Mouse (Mus musculus): Measurements from ENCODE around the gene Tnni3.

The Tnni3 gene

DNA sequence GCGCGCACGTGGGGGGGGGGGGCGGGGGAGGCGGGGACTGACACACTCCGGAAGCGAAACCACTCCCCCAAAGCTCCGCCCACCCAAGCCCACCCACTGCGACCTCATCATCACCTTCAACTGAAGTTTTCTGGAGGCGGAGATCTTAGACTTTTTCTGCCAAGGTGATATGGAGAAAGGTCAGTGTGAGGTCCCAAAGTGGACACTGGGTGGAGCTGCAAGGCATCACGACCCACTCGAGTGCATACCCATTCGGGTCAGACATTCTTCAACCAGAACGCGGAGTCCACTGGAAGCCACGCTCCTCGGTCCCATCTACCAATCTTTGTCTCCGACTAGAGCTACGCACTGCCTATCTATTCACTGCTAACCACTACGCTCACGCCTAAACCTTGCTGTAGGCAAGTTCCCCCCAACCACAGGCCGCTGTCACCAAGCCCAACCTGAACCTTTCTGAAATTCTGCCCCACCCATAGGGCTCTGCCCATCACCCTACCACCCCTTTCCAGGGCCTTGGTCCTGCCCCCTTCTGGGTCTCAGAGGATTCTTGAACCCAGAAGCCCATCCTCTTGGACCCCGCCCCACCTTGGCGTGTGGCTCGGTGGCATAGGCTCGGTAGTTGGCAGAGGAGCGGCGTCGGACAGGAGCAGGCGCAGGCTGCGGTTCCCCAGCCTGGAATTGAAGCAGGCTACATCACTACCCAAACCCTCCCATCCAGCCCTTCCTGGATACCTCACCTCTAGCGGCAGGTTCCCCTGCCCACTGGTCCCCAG lies 2.6 kb downstream of the Tnni3 start:
- DNase-seq (ENCODE audit: extremely low read depth, low read depth, low spot score): no peak

DNA sequence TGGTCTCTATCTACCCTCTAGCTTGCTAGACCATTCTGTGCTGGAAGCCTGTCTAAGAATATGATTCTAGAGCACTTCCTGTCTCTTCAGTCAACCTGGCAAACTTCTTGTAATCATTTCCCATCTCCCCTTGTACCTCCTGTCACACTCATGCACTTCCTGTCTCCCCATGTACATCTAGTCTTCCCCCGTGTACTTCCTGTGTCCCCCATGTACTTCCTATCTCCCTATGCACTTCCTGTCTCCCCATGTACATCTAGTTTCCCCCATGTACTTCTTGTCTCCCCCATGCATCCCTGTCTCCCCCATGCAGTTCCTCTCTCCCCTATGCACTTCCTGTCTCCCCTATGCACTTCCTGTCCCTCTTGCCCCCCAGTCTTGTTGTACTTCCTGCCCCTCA lies 5.5 kb downstream of the Tnni3 start:
- DNase-seq (ENCODE audit: extremely low read depth, low read depth, low spot score): no peak

DNA sequence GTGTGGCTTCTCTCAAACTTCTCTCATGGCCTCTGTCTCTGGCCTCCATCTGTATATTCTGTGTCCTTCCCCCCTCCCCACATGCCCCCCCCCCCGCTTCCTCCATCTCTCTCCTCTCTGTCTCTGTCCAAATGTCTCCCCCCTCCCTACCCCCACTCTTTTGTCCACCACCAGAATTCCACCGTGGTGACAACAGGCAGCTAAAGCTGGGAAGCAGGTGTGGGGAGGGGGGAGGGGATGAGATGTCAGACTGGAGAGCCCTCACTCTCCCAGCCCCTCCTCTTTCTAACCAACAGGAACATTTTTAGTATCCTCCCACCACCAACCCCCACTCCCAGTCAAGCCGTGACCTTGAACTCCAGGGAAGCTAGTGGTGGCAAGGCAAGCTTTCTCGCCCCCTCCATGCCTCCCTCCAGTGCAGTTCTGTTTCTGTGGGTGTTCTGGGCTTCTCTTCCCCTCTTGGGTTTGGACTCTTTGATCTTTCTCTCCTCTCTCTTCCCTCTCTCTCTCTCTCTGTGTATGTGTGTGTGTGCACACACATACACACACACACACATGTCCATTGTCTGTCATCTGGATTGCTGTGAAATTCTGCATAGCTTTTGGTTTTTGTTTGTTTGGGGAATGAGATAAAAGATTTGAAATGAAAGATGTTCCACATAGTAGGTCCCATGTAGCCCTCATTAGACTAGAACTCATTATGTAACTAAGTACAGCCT lies 7.5 kb downstream of the Tnni3 start, which contains the start of gene Tnnt1:
Gene Tnnt1 (minus strand): TSS at position 51 of the 719 bp plus-strand sequence.
- DNase-seq (ENCODE audit: extremely low read depth, low read depth, low spot score): no peak

DNA sequence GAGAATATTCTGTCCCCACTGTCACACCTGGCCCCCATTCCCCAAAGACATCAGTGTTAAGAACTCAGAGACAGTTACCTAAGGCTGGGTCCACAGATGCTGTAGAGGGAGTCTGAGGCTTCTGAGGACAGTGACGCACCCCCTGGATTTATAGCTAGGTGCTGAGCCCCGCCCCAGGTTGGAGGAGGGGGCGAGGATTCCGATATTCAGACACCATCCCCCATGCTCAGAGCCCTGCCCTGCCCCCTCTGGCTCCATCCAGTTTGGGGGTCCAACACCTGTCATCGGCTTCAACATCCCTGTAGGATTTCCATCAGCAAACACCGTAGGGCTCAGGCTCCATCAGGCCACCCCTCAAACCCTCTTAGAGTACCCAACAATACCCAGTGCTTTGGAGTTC lies 8.2 kb downstream of the Tnni3 start:
- no peak for DNase-seq (ENCODE audit: extremely low read depth, low read depth, low spot score)

DNA sequence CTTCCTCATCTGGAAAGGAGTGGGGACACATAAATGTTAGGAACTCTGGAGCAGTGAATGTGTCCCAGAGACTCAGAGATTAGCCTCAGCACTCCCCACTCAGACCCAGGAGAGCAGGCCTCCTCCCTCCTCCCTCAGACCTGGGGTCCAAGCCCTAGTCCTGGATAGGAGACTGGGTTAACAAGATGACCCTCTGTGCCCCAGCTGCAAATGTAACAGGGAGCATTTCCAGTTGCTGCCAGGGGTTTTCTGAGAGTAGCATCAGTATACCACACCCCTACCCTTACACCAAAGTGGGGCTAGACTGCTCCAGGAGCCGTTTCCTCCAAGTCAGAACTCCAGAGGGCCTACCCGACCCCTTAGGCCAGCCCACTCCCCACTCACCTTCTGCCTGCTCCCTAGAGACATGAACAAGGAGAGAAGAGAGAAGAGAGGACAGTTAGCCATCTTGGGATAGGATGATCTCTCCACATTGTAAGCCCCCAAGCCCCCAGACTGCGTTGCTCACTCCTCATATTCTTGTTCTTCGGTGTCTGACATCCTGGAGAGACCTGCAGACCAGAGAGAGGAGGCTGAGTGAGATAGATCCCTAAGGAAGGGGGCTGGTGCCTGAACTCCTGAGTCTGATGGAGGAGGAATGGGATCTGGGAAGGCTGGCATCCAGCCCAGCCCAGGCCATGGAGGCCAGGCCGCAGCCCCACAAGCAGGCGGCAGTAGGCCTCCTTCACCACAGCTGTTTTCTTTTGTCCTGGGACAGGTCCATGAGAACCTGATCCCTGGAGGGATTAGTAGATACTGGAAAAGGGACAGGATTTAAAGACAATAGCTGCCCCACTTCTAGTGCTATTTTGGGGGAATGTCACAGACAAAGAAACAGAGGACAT lies 10.0 kb downstream of the Tnni3 start:
- no peak for DNase-seq (ENCODE audit: extremely low read depth, low read depth, low spot score)

DNA sequence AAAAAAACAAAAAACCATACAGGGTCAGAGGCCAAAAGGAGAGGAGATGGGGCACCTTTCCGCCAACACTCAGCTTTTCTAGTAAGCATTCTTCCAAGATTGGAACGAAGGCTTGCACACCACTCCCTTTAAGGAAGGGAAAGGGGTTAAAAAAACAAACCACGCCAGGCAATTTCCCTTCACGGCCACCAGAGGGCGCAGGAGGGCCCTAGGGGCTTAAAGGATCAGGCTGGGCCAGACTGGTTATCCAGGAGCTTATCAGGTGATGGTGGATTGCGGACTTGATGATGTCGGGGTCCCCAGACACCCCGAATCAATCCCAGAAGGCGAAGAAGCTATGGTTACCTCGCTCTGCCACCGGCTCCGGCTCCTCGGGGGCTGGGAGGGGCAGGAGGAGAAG lies 10.8 kb downstream of the Tnni3 start:
- DNase-seq (ENCODE audit: extremely low read depth, low read depth, low spot score): no peak

DNA sequence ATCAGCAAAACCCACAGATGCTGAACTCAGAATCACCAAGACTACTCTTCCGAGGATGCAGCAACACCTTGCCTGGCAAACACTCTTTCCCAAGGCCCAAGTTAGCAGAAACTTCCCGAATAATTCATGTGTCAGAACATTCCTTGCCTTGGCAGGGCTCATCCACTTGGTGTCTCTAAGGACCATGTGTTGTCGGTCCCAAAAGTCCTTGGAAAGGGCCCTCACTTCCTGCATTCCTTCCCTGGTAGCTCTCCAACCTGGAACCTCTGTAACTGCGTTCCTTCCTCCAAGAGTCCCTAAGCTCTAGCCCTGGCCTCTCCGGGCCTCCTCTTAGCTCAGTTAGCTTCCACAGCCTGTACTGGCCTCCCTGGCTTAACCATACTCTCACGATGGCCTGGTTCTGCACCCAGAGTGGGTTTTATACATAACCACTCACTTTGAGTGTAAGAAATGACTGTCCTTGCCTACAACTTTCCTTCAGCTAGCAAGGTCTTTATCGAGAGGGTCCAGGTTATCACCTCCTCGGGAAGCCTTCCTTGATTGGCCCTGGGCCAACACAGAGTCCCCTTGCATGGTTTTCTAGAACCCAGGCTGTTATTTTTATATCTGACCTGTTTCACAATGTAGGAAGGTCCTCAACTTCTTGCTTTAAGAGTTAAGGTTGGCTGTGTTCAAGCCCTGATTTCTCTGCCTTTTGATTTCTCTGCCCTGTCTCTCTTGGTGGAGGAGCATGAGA lies 12.4 kb downstream of the Tnni3 start:
- no peak for DNase-seq (ENCODE audit: extremely low read depth, low read depth, low spot score)

DNA sequence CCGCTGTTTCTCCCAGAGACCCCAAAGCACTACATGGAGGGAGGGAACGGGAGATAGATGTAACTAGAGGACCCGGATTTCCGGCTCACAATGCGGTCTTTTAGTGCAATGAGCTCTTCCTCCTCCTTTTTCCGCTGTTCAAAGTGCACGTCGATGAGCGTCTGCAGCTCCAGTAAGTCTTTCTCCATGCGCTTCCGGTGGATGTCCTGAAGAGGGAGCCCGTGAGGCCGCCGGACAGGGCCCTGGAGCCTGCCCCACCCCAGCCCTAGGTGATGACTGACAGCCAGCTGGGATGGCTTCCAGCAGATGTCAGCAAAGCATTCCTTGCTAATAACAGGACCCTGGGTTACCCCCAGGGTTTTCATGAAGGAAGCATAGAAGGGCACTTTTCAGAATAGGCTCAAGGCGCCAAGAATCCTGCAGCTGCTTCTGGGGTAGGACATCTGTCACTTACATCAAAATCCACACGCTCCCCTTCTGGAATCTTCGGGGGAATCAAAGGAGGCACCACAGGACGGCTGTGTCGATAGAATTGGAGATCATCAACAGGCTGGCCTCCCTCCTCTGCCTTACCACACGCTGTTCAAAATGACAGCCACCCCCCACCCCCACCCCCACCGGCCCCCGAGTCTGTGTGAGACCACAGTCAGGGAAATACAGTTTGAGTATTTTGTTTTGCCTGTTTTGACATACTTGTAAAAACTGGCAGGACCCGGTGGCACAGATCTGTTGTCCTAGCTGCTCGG lies 14.0 kb downstream of the Tnni3 start:
- no peak for DNase-seq (ENCODE audit: extremely low read depth, low read depth, low spot score)

DNA sequence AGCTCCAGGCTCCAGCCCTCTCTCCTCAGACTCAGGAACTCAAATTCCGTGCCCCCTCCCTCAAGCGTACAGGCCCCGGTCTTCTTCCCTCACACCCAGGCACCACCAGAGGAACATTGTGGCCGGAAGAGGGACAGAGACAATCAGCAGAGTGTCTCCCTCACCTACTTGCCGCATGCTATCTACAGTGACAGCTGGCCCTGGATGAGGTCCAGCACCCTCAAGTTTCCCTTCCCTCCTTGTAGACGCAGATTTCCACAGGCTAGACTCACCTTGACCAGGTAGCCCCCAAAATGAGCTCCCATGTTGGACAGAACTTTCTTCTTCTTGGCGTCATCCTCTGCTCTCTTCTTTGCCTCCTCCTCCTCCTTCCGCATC lies 15.3 kb downstream of the Tnni3 start:
- no peak for DNase-seq (ENCODE audit: extremely low read depth, low read depth, low spot score)

DNA sequence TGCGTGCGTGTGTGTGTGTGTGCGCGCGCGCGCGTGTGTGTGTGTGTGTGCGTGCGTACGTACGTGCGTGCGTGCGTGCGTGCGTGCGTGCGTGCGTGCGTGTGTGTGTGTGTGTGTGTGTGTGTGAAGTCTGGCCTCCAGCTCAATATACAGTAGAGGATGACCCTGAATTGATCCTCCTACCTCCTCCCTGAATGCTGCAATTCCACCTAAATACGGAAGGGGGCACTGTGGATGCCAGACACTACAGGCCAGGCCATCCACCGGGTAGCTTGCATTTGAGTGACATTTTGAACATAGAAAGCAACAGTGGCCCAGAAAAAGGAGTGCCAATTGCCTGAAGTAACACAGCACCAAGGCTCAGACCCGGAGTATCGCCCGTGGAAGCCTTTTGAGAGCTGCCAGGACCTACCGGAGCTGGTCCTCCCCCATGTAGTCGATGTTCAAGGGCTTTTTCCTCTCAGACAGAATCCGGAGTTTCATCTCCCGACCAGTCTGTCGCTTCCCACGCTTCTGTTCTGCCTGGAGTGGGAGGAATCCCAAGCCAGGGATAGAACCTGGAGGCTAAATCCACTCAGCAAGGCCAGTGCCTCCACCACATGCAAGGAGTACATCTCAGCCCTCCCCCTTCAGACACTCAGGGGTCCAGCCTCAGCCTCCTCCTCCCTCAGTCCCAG lies 15.8 kb downstream of the Tnni3 start:
- no peak for DNase-seq (ENCODE audit: extremely low read depth, low read depth, low spot score)

DNA sequence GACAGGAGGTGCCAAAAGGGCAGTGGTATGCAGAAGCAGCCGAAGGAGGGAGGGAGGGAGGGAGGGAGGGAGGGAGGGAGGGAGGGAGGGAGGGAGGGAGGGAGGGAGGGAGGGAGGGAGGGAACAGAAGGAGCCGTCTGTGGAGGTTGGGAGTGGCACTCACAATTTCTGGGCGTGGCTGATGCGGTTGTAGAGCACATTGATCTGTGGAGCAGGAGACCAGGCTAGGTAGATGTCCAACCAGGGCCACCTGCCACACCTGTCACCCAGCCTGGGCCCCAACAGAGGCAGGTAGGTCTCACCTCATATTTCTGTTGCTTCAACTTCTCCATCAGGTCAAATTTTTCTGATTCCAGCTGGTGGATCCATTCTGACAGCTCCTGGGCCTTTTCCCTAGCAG lies 16.8 kb downstream of the Tnni3 start:
- no peak for DNase-seq (ENCODE audit: extremely low read depth, low read depth, low spot score)

DNA sequence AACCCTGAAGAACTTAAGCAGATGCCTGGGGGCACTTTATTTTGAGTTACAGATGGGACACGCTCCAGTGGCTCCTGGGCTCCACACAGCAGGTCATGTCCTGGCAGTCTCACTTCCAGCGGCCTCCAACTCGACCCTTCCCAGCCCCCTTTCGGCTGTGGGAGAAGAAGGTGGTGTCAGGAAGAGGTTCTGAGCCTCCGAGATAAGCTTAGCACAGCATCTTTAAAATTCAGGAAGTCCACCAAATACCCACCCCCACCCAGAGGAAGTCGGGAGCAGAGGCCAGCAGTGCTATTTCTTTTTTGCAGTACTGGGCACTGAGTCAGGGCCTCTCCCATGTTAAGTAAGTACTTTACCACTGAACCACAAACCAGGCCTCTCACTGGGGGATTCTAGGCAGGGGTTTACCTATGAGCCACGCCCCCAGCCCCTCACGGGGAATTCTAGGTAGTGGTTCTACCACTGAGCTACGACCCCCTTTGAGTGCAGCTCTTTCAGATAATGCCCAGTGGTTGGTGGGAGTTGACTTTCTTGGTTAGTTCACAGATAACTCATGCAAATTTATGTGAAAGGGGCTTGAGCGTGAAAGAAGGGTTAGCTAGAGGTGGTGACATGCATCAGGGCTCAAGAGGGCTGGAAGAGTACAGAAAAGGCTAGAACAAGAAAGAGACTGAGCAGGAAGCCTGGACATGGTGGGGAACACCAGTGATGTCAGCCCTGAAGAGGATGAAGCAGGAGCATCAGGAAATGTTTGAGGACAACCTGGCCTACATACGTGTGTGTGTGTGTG lies 19.2 kb downstream of the Tnni3 start:
- DNase-seq (ENCODE audit: extremely low read depth, low read depth, low spot score): no peak

DNA sequence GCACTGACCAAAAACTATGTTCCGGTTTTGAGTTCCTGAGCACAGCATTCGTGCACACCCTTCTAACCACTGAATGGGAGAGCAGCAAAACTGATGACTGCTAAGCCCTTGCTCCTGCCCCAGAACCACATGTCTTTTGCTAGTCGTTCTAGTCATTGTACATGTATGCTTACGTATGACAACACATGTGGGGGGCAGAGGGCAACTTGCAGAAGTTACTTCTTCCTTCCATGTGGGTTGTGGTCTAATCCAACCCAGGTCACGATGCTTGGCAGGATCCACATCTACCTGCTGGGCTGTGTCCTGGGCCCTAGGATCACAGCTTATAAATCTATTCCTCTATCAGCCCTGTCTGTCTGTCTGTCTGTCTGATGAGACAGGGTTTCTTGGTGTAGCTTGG lies 20.2 kb downstream of the Tnni3 start:
- no peak for DNase-seq (ENCODE audit: extremely low read depth, low read depth, low spot score)

DNA sequence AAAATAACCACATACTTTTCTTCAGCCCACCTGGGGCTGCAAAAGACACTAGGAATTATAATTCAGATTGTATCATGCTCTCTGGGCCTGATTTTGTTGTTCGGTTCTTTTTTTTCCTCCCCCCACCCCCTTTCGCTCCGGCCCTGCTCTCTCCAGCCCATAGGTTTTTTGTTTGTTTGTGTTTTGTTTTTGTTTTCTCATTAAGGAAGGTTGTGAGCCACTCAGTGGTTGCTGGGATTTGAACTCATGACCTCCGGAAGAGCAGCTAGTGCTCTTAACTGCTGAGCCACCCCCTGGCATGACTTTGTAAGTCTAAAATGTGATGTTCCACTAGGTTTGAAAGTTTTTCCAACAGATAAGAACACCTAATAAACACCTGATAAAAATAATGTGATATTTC lies 20.9 kb downstream of the Tnni3 start:
- no peak for DNase-seq (ENCODE audit: extremely low read depth, low read depth, low spot score)

DNA sequence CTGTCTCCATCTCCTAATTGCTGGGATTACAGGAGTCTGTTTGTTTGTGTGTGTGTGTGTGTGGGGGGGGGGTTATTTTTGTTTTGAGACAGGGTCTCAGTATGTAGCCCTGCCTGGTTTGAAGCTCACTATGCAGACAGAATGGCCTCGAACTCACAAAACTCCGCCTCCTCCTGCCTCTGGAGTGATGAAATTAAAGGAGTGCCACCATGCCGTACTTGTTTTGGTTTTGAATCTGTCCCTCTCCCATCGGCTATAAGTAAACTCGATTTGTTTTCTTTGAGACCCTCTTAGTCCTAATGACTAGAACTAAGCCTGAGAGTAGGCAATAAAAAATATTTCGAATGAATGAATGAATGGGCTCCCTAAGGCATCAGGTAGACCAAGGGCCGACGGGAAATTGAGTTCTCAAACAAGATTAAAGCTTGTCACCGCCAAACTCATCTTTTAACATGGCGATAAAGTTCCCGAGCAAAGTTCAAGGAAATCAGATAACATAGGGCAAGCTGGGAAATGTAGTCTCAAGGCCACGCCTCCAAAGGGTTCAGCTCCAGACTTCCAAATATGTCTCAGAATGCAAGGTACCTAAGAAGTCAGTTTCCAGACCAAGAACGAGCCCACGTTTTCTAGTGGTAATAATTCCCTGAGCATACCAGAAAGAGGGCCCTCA lies 21.5 kb downstream of the Tnni3 start:
- peak; percentile 31 for DNase-seq (ENCODE audit: extremely low read depth, low read depth, low spot score)

DNA sequence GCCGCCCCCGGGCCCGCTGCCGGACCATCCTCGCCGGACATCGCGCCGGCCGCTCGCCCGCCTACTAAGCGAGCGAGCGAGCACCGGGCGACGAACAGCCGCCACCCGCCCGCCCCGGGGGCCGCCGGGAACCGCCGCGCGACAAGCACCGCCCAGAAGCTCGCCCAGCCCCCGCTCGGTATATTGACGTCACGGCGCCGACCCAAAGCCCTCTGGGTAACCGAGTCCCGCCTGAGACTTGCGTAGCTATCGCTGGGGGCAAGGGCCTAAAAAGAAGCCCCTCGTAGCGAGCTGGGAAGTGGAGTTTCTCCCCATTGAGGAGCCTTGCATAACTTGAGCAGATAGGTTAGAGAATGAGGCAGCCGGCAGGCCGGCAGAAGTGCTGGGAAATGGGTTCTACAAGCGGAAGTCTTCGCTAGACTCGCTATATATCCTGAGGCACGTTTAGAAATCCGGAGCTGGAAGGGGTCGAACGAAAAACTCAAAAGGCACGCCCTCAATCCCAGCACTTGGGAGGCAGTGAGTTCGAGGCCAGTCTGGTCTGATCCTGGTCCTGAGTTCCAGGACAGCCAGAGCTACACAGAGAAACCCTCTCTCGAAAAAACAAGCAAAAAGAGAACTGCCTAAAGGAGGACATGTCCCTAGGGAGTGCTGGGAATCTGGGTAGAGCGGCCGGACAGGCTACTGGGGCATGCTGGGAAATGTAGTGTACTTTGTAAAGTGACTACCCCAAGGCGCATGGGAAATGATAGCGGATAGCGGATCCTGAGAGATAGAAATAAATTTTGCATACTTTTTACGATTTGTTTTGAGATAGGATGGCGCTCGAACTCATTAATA lies 22.3 kb downstream of the Tnni3 start, which contains the start of gene Ppp1r12c:
Gene Ppp1r12c (minus strand): TSS at position 123 of the 840 bp plus-strand sequence.
- no peak for DNase-seq (ENCODE audit: extremely low read depth, low read depth, low spot score)

DNA sequence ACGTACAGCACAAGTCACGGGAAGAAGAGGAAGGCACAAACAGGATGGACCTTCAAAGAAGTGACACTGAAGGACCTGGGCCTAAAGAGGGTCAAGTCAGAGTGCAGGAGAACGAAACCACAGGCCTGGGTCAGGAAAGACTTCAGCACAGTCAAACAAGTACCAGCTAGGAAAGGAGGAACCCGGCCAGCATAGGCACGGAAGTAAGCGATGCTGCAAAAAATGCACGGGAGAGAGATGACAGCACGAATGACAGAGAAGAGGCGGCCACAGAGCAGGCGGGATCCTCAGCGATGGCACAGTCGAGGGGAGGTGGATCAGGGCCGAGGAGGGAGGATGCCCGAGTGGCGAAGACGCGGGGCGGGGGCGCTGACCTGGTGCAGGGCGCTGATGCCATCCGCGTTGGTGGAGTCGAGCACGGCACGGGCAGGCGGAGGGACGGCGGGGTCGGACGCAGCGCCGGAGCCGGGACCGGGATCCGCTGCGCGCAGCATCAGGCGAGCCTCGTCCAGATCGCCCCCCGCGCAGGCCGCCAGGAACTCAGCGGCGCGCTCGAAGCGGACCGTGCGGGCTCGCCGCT lies 23.0 kb downstream of the Tnni3 start:
- DNase-seq (ENCODE audit: extremely low read depth, low read depth, low spot score): no peak
